Mouse (Mus musculus) forebrain, embryonic 16.5 days (tissue): ENCODE measurements at regions not wholly inside any gene's neighbourhood (a gene's known extent, or its start where the extent isn't known, plus 50 kb on each side); places are given as distances from the start of the nearest gene placed in this dataset.
A peak's percentile ranks its signal among the peaks of the same experiment; 100 is the strongest.

Experiments used
- ATAC-seq: fragments of 200-750 bp; cut with Nextera tagmentation; 2 replicates; pipeline ENCODE4 v1.8.0; 2017; ENCODE audit warnings: mild to moderate bottlenecking, moderate library complexity
- H3K27ac ChIP-seq: fragments of 300-500 bp; sonication (generic); 2 replicates; pipeline ENCODE4 v1.5.1; 2014; ENCODE audit warnings: low read length, control low read depth
- H3K27me3 ChIP-seq: fragments of 300-500 bp; sonication (generic); replicated peaks from 2 replicates; pipeline ENCODE4 v1.6.1; 2014; ENCODE audit warnings: low read length; ENCODE audit not compliant: control insufficient read depth, insufficient read depth
- H3K36me3 ChIP-seq: fragments of 300-500 bp; sonication (generic); 2 replicates; pipeline ENCODE4 v1.6.1; 2014; ENCODE audit not compliant: control insufficient read depth, insufficient read depth
- H3K4me1 ChIP-seq: fragments of 300-500 bp; sonication (generic); replicated peaks from 2 replicates; pipeline ENCODE4 v1.6.1; 2014; ENCODE audit warnings: low read length; ENCODE audit not compliant: control insufficient read depth, insufficient read depth
- H3K4me2 ChIP-seq: fragments of 300-500 bp; sonication (generic); 2 replicates; pipeline ENCODE4 v1.6.1; 2014; ENCODE audit warnings: mild to moderate bottlenecking, low read length, control low read depth
- H3K4me3 ChIP-seq: fragments of 300-500 bp; sonication (generic); replicated peaks from 2 replicates; pipeline ENCODE4 v1.5.1; 2014; ENCODE audit warnings: mild to moderate bottlenecking, low read length, control low read depth
- H3K9ac ChIP-seq: fragments of 300-500 bp; sonication (generic); replicated peaks from 2 replicates; pipeline ENCODE4 v1.6.1; 2014; ENCODE audit warnings: low read depth, low read length, control low read depth
- H3K9me3 ChIP-seq: fragments of 300-500 bp; sonication (generic); 2 replicates; pipeline ENCODE4 v1.6.1; 2016; ENCODE audit warnings: low read length; ENCODE audit not compliant: control insufficient read depth
- WGBS: fragments of 180-500 bp; shearing (Covaris S2); extraction: QIAGEN DNeasy Blood & Tissue Kit; methylation state at CpG from one replicate; pipeline ENCODE4 v1.1.7; 2014; 5-methylcytosine and 5-hydroxymethylcytosine counted together

GRCm38 (mm10) chr6:35458250-35458649 is 81.4 kb downstream of the Mtpn start:
- Histone ChIP-seq H3K4me1 (no peaks in the 10 kb centered on the region), H3K4me3 (no peak overlapping the region), H3K4me2 (no peak overlapping the region), H3K9ac (no peak overlapping the region), H3K27me3 (no peaks in the 10 kb centered on the region), H3K27ac (no peak overlapping the region), H3K36me3 (no peaks in the 10 kb centered on the region), H3K9me3 (no peaks in the 10 kb centered on the region)
- WGBS: 89% methylated on average over 2 of the region's 2 CpGs
- ATAC-seq: no peak

GRCm38 (mm10) chr6:35445007-35445406 is 94.7 kb downstream of the Mtpn start:
- Histone ChIP-seq H3K36me3 (no peaks in the 10 kb centered on the region), H3K9me3 (no peaks in the 10 kb centered on the region), H3K27me3 (no peaks in the 10 kb centered on the region), H3K27ac (no peak overlapping the region), H3K9ac (no peak overlapping the region), H3K4me2 (no peak overlapping the region), H3K4me3 (no peak overlapping the region), H3K4me1 (no peaks in the 10 kb centered on the region)
- ATAC-seq: no peak
- WGBS: 86% methylated on average over 1 of the region's 1 CpGs

- H3K9ac ChIP-seq: no peak overlapping the region
- H3K27me3 ChIP-seq: no peaks in the 10 kb centered on the region
- H3K36me3 ChIP-seq: no peaks in the 10 kb centered on the region
- no peak overlapping the region for H3K4me3 ChIP-seq
- ATAC-seq: peak; percentile 31
- WGBS: 50% methylated on average over 3 of the region's 3 CpGs
- H3K9me3 ChIP-seq: no peaks in the 10 kb centered on the region
- no peak overlapping the region for H3K27ac ChIP-seq
- H3K4me2 ChIP-seq: no peak overlapping the region
- H3K4me1 ChIP-seq: no peaks in the 10 kb centered on the region
Observed at GRCm38 (mm10) chr6:35426301-35426700, 100.4 kb upstream of the Fam180a start.

GRCm38 (mm10) chr6:35424521-35424920 is 98.6 kb upstream of the Fam180a start:
- Histone ChIP-seq H3K4me1 (no peaks in the 10 kb centered on the region), H3K9me3 (peaks cover 5% of the 10 kb centered on the region; the same call in 1 of the 2 replicates), H3K4me2 (no peak overlapping the region), H3K36me3 (no peaks in the 10 kb centered on the region), H3K27me3 (no peaks in the 10 kb centered on the region), H3K9ac (no peak overlapping the region), H3K4me3 (no peak overlapping the region), H3K27ac (no peak overlapping the region)
- no peak for ATAC-seq
- WGBS: 95% methylated on average over 2 of the region's 2 CpGs

GRCm38 (mm10) chr6:35420924-35421323 is 95.0 kb upstream of the Fam180a start:
- H3K27ac ChIP-seq: no peak overlapping the region
- H3K36me3 ChIP-seq: no peaks in the 10 kb centered on the region
- H3K27me3 ChIP-seq: no peaks in the 10 kb centered on the region
- H3K4me1 ChIP-seq: no peaks in the 10 kb centered on the region
- WGBS: 93% methylated on average over 7 of the region's 7 CpGs
- no peak overlapping the region for H3K4me3 ChIP-seq
- peaks cover 5% of the 10 kb centered on the region; the same call in 1 of the 2 replicates for H3K9me3 ChIP-seq
- no peak overlapping the region for H3K9ac ChIP-seq
- H3K4me2 ChIP-seq: no peak overlapping the region
- no peak for ATAC-seq

- H3K27me3 ChIP-seq: no peaks in the 10 kb centered on the region
- H3K4me3 ChIP-seq: no peak overlapping the region
- WGBS: 71% methylated on average over 9 of the region's 9 CpGs
- no peak overlapping the region for H3K4me2 ChIP-seq
- no peaks in the 10 kb centered on the region for H3K36me3 ChIP-seq
- H3K27ac ChIP-seq: no peak overlapping the region
- H3K4me1 ChIP-seq: no peaks in the 10 kb centered on the region
- no peaks in the 10 kb centered on the region for H3K9me3 ChIP-seq
- no peak overlapping the region for H3K9ac ChIP-seq
- ATAC-seq: no peak
Observed at GRCm38 (mm10) chr6:35405044-35405443, 79.1 kb upstream of the Fam180a start.

- no peaks in the 10 kb centered on the region for H3K4me1 ChIP-seq
- no peaks in the 10 kb centered on the region for H3K27me3 ChIP-seq
- no peaks in the 10 kb centered on the region for H3K9me3 ChIP-seq
- 79% methylated on average over 5 of the region's 5 CpGs for WGBS
- no peak overlapping the region for H3K4me3 ChIP-seq
- no peak for ATAC-seq
- H3K27ac ChIP-seq: no peak overlapping the region
- no peaks in the 10 kb centered on the region for H3K36me3 ChIP-seq
- no peak overlapping the region for H3K9ac ChIP-seq
- no peak overlapping the region for H3K4me2 ChIP-seq
Observed at GRCm38 (mm10) chr6:35403341-35403910, 77.5 kb upstream of the Fam180a start.

- H3K27ac ChIP-seq: no peak overlapping the region
- no peaks in the 10 kb centered on the region for H3K4me1 ChIP-seq
- H3K27me3 ChIP-seq: no peaks in the 10 kb centered on the region
- WGBS: 92% methylated on average over 8 of the region's 9 CpGs
- no peak overlapping the region for H3K4me3 ChIP-seq
- 0 out of 2 replicates have a peak, but pooled peaks cover 3% of the 10 kb centered on the region for H3K9me3 ChIP-seq
- H3K36me3 ChIP-seq: no peaks in the 10 kb centered on the region
- ATAC-seq: no peak
- H3K9ac ChIP-seq: no peak overlapping the region
- H3K4me2 ChIP-seq: no peak overlapping the region
Observed at GRCm38 (mm10) chr6:35395726-35396125, 69.8 kb upstream of the Fam180a start.

GRCm38 (mm10) chr6:35388827-35389226 is 62.9 kb upstream of the Fam180a start:
- no peaks in the 10 kb centered on the region for H3K36me3 ChIP-seq
- H3K4me2 ChIP-seq: no peak overlapping the region
- WGBS: 81% methylated on average over 3 of the region's 3 CpGs

GRCm38 (mm10) chr6:35381536-35381935 is 55.6 kb upstream of the Fam180a start:
- H3K9ac ChIP-seq: no peak overlapping the region
- H3K36me3 ChIP-seq: no peaks in the 10 kb centered on the region
- H3K4me3 ChIP-seq: no peak overlapping the region
- no peaks in the 10 kb centered on the region for H3K9me3 ChIP-seq
- H3K27me3 ChIP-seq: no peaks in the 10 kb centered on the region
- peak; percentile 24 for ATAC-seq
- no peak overlapping the region for H3K4me2 ChIP-seq
- no peak overlapping the region for H3K27ac ChIP-seq
- WGBS: 85% methylated on average over 3 of the region's 3 CpGs
- peaks cover 6% of the 10 kb centered on the region; the same call in 1 of the 2 replicates for H3K4me1 ChIP-seq

More at GRCm38 (mm10) chr6:35388827-35389226, 62.9 kb upstream of the Fam180a start:
- Histone ChIP-seq H3K27me3 (no peaks in the 10 kb centered on the region), H3K4me1 (no peaks in the 10 kb centered on the region), H3K4me3 (no peak overlapping the region), H3K9me3 (no peaks in the 10 kb centered on the region), H3K9ac (no peak overlapping the region), H3K27ac (no peak overlapping the region)
- ATAC-seq: no peak
